9 mouse cellular contexts compared by ENCODE assay signal in genomic region chr12:24470943-24471342, GRCm38 (mm10). TPM values are rescaled to one million over a fixed set of nuclear protein-coding genes. Genes with fewer than 3 reads are reported as not detected.
DNase-seq lines count a peak whose midpoint lies in the region; ATAC-seq lines count a peak whose summit lies in the region.
"Had no signal": no experiment of that assay in that cellular context is flagged by ENCODE, and none has a peak within 500 bp of the region (broad histone marks: within the 10 kb centered on the region; RNA-seq: fewer than 3 reads in every experiment).

No protein-coding gene starts in this region.

- WGBS in forebrain, embryonic 10.5 days: 14% methylated on average over 4 of the region's 4 CpGs
- 16% methylated on average over 4 of the region's 4 CpGs for WGBS in forebrain, embryonic 13.5 days

- H3K9ac ChIP-seq in forebrain, embryonic 13.5 days: no peak overlapping the region
- H3K9ac ChIP-seq: lung, embryonic 15.5 days had no signal

- no peaks in the 10 kb centered on the region for H3K36me3 ChIP-seq in forebrain, embryonic 10.5 days (replicated peaks)
- no peaks in the 10 kb centered on the region for H3K36me3 ChIP-seq in forebrain, embryonic 13.5 days (ENCODE audit: poor library complexity, severe bottlenecking)
- H3K36me3 ChIP-seq: lung, embryonic 15.5 days had no signal

- no peak overlapping the region for H3K4me3 ChIP-seq in forebrain, embryonic 10.5 days
- no peak overlapping the region for H3K4me3 ChIP-seq in forebrain, embryonic 13.5 days
- H3K4me3 ChIP-seq: lung, embryonic 15.5 days had no signal

- ATAC-seq in forebrain, embryonic 13.5 days: no peak
- ATAC-seq in megakaryocyte progenitor cell, adult 5-6 weeks (replicated peaks; ENCODE audit: poor library complexity): peak; percentile 93

- no peak overlapping the region for H3K4me2 ChIP-seq in forebrain, embryonic 13.5 days
- H3K4me2 ChIP-seq: lung, embryonic 15.5 days had no signal

- DNase-seq in forebrain, embryonic 10.5 days (ENCODE audit: extremely low spot score, low spot score): peak; percentile 32
- DNase-seq in CD4-positive, CD25-positive, alpha-beta regulatory T cell, adult 2 months (ENCODE audit: low read depth, low spot score): peak; percentile 84
- DNase-seq in c-Kit-positive CD71-negative TER-119-negative erythroid progenitor cells, embryonic 14.5 days (ENCODE audit: low read depth): peak; percentile 35
- DNase-seq in gastrocnemius, postnatal 4 days (ENCODE audit: low spot score in 2 of 2): peak; percentile 24 to 41
- peak; percentile 56 for DNase-seq in kidney, postnatal 14 days
- DNase-seq in spleen, postnatal 10 days (ENCODE audit: low spot score in 2 of 2): peak; percentile 27 to 65

- no peaks in the 10 kb centered on the region for H3K4me1 ChIP-seq in forebrain, embryonic 10.5 days
- H3K4me1 ChIP-seq in forebrain, embryonic 13.5 days: no peaks in the 10 kb centered on the region
- H3K4me1 ChIP-seq: lung, embryonic 15.5 days had no signal

- H3K27me3 ChIP-seq in forebrain, embryonic 10.5 days (ENCODE audit: poor library complexity, severe bottlenecking): no peaks in the 10 kb centered on the region
- no peaks in the 10 kb centered on the region for H3K27me3 ChIP-seq in forebrain, embryonic 13.5 days
- H3K27me3 ChIP-seq: lung, embryonic 15.5 days had no signal

- no peak overlapping the region for H3K27ac ChIP-seq in forebrain, embryonic 10.5 days
- H3K27ac ChIP-seq in forebrain, embryonic 13.5 days: no peak overlapping the region
- H3K27ac ChIP-seq: lung, embryonic 15.5 days had no signal

- no peaks in the 10 kb centered on the region for H3K9me3 ChIP-seq in forebrain, embryonic 10.5 days
- H3K9me3 ChIP-seq in forebrain, embryonic 13.5 days (replicated peaks): no peaks in the 10 kb centered on the region
- H3K9me3 ChIP-seq: lung, embryonic 15.5 days had no signal

RNA-seq across cellular contexts. Expression of gene Taf1b, which starts 27.2 kb away (rescaled TPM):
- polyA plus RNA-seq in forebrain, embryonic 10.5 days (2016; fragmentation: Nextera tagmentation; extraction: Ambion mirVana): 30.2 and 32.5 TPM in 2 replicates
- polyA plus RNA-seq in forebrain, embryonic 13.5 days (2015; fragmentation: Nextera tagmentation; extraction: Ambion mirVana): 33.4 and 38.6 TPM in 2 replicates
- 10 to 100 TPM; 12.7 to 12.9 TPM for total RNA-seq in gastrocnemius, postnatal 4 days (2021)
- total RNA-seq in megakaryocyte progenitor cell, adult 5-6 weeks (2015): 31.0 and 34.1 TPM in 2 replicates
- total RNA-seq in megakaryocyte progenitor cell, adult 5-6 weeks (2017): 39.3 and 56.8 TPM in 2 replicates

Comparison
In these comparisons a context has a peak if more than half of its experiments do, and no peak if none do; other contexts are left out.
1. DNase-seq: peak in every context shown above with its lines; median percentile 84 in CD4-positive, CD25-positive, alpha-beta regulatory T cell, adult 2 months; 56 in kidney, postnatal 14 days; 46 in spleen, postnatal 10 days; 35 in c-Kit-positive CD71-negative TER-119-negative erythroid progenitor cells, embryonic 14.5 days; 32 in gastrocnemius, postnatal 4 days; 32 in forebrain, embryonic 10.5 days.